Mouse (Mus musculus): ENCODE data around the gene C1qb. TPM values are rescaled to one million over a fixed set of nuclear protein-coding genes. Genes with fewer than 3 reads are reported as not detected.

Gene C1qb
- polyA plus RNA-seq, 1 experiment from 2014 or later, result 53.9 TPM

GRCm38 (mm10) chr4:136887714-136888113, 1.7 kb upstream of the C1qb start:
- H3K27ac ChIP-seq (ENCODE audit: low read depth, low read length), result no peak overlapping the region
- 71% methylated on average over 5 of the region's 5 CpGs for WGBS
- H3K27me3 ChIP-seq (replicated peaks; ENCODE audit: control insufficient read depth, insufficient read depth, low read length), result peaks cover 2% of the 10 kb centered on the region; the same call in 1 of the 2 replicates
- H3K4me1 ChIP-seq (ENCODE audit: control insufficient read depth, insufficient read depth, low read depth, low read length), result no peaks in the 10 kb centered on the region
- no peak for ATAC-seq
- H3K4me2 ChIP-seq (ENCODE audit: low read length), result no peak overlapping the region
- H3K4me3 ChIP-seq (ENCODE audit: low read length), result no peak overlapping the region
- no peaks in the 10 kb centered on the region for H3K9me3 ChIP-seq (ENCODE audit: control insufficient read depth, low read length)
- no peaks in the 10 kb centered on the region for H3K36me3 ChIP-seq (ENCODE audit: control insufficient read depth, insufficient read depth, low read length)
- no peak overlapping the region for H3K9ac ChIP-seq (ENCODE audit: low read depth, low read length)

- no peak overlapping the region for H3K4me2 ChIP-seq (ENCODE audit: low read length)
- no peaks in the 10 kb centered on the region for H3K36me3 ChIP-seq (ENCODE audit: control insufficient read depth, insufficient read depth, low read length)
- WGBS, result 19% methylated on average over 5 of the region's 5 CpGs
- no peak overlapping the region for H3K27ac ChIP-seq (ENCODE audit: low read depth, low read length)
- H3K27me3 ChIP-seq (replicated peaks; ENCODE audit: control insufficient read depth, insufficient read depth, low read length), result no peaks in the 10 kb centered on the region
- H3K4me1 ChIP-seq (ENCODE audit: control insufficient read depth, insufficient read depth, low read depth, low read length), result no peaks in the 10 kb centered on the region
- no peaks in the 10 kb centered on the region for H3K9me3 ChIP-seq (ENCODE audit: control insufficient read depth, low read length)
- ATAC-seq, result no peak
- H3K4me3 ChIP-seq (ENCODE audit: low read length), result no peak overlapping the region
- no peak overlapping the region for H3K9ac ChIP-seq (ENCODE audit: low read depth, low read length)
Measured at GRCm38 (mm10) chr4:136878601-136879000, 7.4 kb downstream of the C1qb start.

GRCm38 (mm10) chr4:136878171-136878570, 7.8 kb downstream of the C1qb start:
- no peaks in the 10 kb centered on the region for H3K36me3 ChIP-seq (ENCODE audit: control insufficient read depth, insufficient read depth, low read length)
- no peaks in the 10 kb centered on the region for H3K27me3 ChIP-seq (replicated peaks; ENCODE audit: control insufficient read depth, insufficient read depth, low read length)
- WGBS, result 54% methylated on average over 8 of the region's 8 CpGs
- H3K4me3 ChIP-seq (ENCODE audit: low read length), result no peak overlapping the region
- ATAC-seq, result no peak
- no peak overlapping the region for H3K27ac ChIP-seq (ENCODE audit: low read depth, low read length)
- H3K4me1 ChIP-seq (ENCODE audit: control insufficient read depth, insufficient read depth, low read depth, low read length), result no peaks in the 10 kb centered on the region
- no peak overlapping the region for H3K4me2 ChIP-seq (ENCODE audit: low read length)
- no peak overlapping the region for H3K9ac ChIP-seq (ENCODE audit: low read depth, low read length)
- H3K9me3 ChIP-seq (ENCODE audit: control insufficient read depth, low read length), result no peaks in the 10 kb centered on the region

- Histone ChIP-seq H3K27me3 (replicated peaks; ENCODE audit: control insufficient read depth, insufficient read depth, low read length) (no peaks in the 10 kb centered on the region), H3K4me1 (ENCODE audit: control insufficient read depth, insufficient read depth, low read depth, low read length) (no peaks in the 10 kb centered on the region), H3K36me3 (ENCODE audit: control insufficient read depth, insufficient read depth, low read length) (no peaks in the 10 kb centered on the region), H3K9ac (ENCODE audit: low read depth, low read length) (no peak overlapping the region), H3K27ac (ENCODE audit: low read depth, low read length) (no peak overlapping the region), H3K9me3 (ENCODE audit: control insufficient read depth, low read length) (no peaks in the 10 kb centered on the region), H3K4me2 (ENCODE audit: low read length) (no peak overlapping the region), H3K4me3 (ENCODE audit: low read length) (no peak overlapping the region)
- peak; percentile 82 for ATAC-seq
- WGBS, result 15% methylated on average over 7 of the region's 7 CpGs
Measured at GRCm38 (mm10) chr4:136876971-136877370, 9.0 kb downstream of the C1qb start.

GRCm38 (mm10) chr4:136875012-136875411, 11.0 kb downstream of the C1qb start:
- Histone ChIP-seq H3K4me3 (ENCODE audit: low read length) (no peak overlapping the region), H3K36me3 (ENCODE audit: control insufficient read depth, insufficient read depth, low read length) (no peaks in the 10 kb centered on the region), H3K4me1 (ENCODE audit: control insufficient read depth, insufficient read depth, low read depth, low read length) (no peaks in the 10 kb centered on the region), H3K27me3 (replicated peaks; ENCODE audit: control insufficient read depth, insufficient read depth, low read length) (no peaks in the 10 kb centered on the region), H3K9ac (ENCODE audit: low read depth, low read length) (no peak overlapping the region), H3K27ac (ENCODE audit: low read depth, low read length) (no peak overlapping the region), H3K9me3 (ENCODE audit: control insufficient read depth, low read length) (no peaks in the 10 kb centered on the region), H3K4me2 (ENCODE audit: low read length) (no peak overlapping the region)
- ATAC-seq, result no peak
- WGBS, result 89% methylated on average over 14 of the region's 14 CpGs

- 78% methylated on average over 6 of the region's 6 CpGs for WGBS
- Histone ChIP-seq H3K27ac (ENCODE audit: low read depth, low read length) (no peak overlapping the region), H3K36me3 (ENCODE audit: control insufficient read depth, insufficient read depth, low read length) (no peaks in the 10 kb centered on the region), H3K27me3 (replicated peaks; ENCODE audit: control insufficient read depth, insufficient read depth, low read length) (no peaks in the 10 kb centered on the region), H3K4me1 (ENCODE audit: control insufficient read depth, insufficient read depth, low read depth, low read length) (peaks cover 16% of the 10 kb centered on the region), H3K4me3 (ENCODE audit: low read length) (no peak overlapping the region), H3K9me3 (ENCODE audit: control insufficient read depth, low read length) (no peaks in the 10 kb centered on the region), H3K4me2 (ENCODE audit: low read length) (no peak overlapping the region), H3K9ac (ENCODE audit: low read depth, low read length) (no peak overlapping the region)
- ATAC-seq, result no peak
Measured at GRCm38 (mm10) chr4:136868371-136868770, 17.6 kb downstream of the C1qb start.

GRCm38 (mm10) chr4:136867690-136868345, 18.2 kb downstream of the C1qb start:
- no peaks in the 10 kb centered on the region for H3K27me3 ChIP-seq (replicated peaks; ENCODE audit: control insufficient read depth, insufficient read depth, low read length)
- H3K27ac ChIP-seq (ENCODE audit: low read depth, low read length), result 0 out of 2 replicates have a peak overlapping the region, but pooled peaks have one; percentile 12
- no peak overlapping the region; the same call in 1 of the 2 replicates for H3K4me2 ChIP-seq (ENCODE audit: low read length)
- peaks cover 16% of the 10 kb centered on the region for H3K4me1 ChIP-seq (ENCODE audit: control insufficient read depth, insufficient read depth, low read depth, low read length)
- peak; percentile 53; the same call in 1 of the 2 replicates for ATAC-seq
- H3K9ac ChIP-seq (ENCODE audit: low read depth, low read length), result no peak overlapping the region
- H3K4me3 ChIP-seq (ENCODE audit: low read length), result no peak overlapping the region
- 10% methylated on average over 10 of the region's 12 CpGs for WGBS
- no peaks in the 10 kb centered on the region for H3K36me3 ChIP-seq (ENCODE audit: control insufficient read depth, insufficient read depth, low read length)
- H3K9me3 ChIP-seq (ENCODE audit: control insufficient read depth, low read length), result no peaks in the 10 kb centered on the region

GRCm38 (mm10) chr4:136865531-136865930, 20.5 kb downstream of the C1qb start:
- Histone ChIP-seq H3K36me3 (ENCODE audit: control insufficient read depth, insufficient read depth, low read length) (no peaks in the 10 kb centered on the region), H3K9ac (ENCODE audit: low read depth, low read length) (peak overlapping the region; percentile 47), H3K27me3 (replicated peaks; ENCODE audit: control insufficient read depth, insufficient read depth, low read length) (no peaks in the 10 kb centered on the region), H3K9me3 (ENCODE audit: control insufficient read depth, low read length) (no peaks in the 10 kb centered on the region), H3K4me3 (ENCODE audit: low read length) (no peak overlapping the region), H3K4me2 (ENCODE audit: low read length) (peak overlapping the region; percentile 4), H3K27ac (ENCODE audit: low read depth, low read length) (peak overlapping the region; percentile 21), H3K4me1 (ENCODE audit: control insufficient read depth, insufficient read depth, low read depth, low read length) (peaks cover 22% of the 10 kb centered on the region)
- ATAC-seq, result no peak
- WGBS, result 46% methylated on average over 5 of the region's 5 CpGs

- Histone ChIP-seq H3K36me3 (ENCODE audit: control insufficient read depth, insufficient read depth, low read length) (no peaks in the 10 kb centered on the region), H3K4me1 (ENCODE audit: control insufficient read depth, insufficient read depth, low read depth, low read length) (peaks cover 22% of the 10 kb centered on the region), H3K4me3 (ENCODE audit: low read length) (no peak overlapping the region), H3K4me2 (ENCODE audit: low read length) (peak overlapping the region; percentile 4), H3K27me3 (replicated peaks; ENCODE audit: control insufficient read depth, insufficient read depth, low read length) (no peaks in the 10 kb centered on the region), H3K9ac (ENCODE audit: low read depth, low read length) (peak overlapping the region; percentile 47), H3K9me3 (ENCODE audit: control insufficient read depth, low read length) (no peaks in the 10 kb centered on the region), H3K27ac (ENCODE audit: low read depth, low read length) (peak overlapping the region; percentile 21)
- 2% methylated on average over 15 of the region's 15 CpGs for WGBS
- ATAC-seq, result peak; percentile 38
Measured at GRCm38 (mm10) chr4:136864751-136865470, 21.1 kb downstream of the C1qb start.
